Mouse (Mus musculus) megakaryocyte, embryonic 14.5 days (primary cell): ENCODE results near the gene Gm6408.
"Not testable (repeated sequence)": the region's sequence is repeated elsewhere in the genome, so short reads cannot be mapped to it uniquely, and the experiment has no call there.

ENCODE experiments used
- FLI1 ChIP-seq: IDR thresholded peaks from 2 replicates; pipeline ENCODE4 v1.6.1; 2012; ENCODE audit warnings: low read length, inconsistent platforms, mixed read lengths
- GATA1 ChIP-seq: IDR thresholded peaks from 3 replicates; pipeline ENCODE4 v1.6.1; 2012; ENCODE audit warnings: mixed read lengths, low read length, inconsistent platforms, borderline replicate concordance

GRCm38 (mm10) chr5:146481665-146482064 is at the start of gene Gm6408:
- not testable (repeated sequence) for TF ChIP-seq GATA1, FLI1
